Mouse (Mus musculus): ENCODE measurements around the gene Smyd4. TPM values are rescaled to one million over a fixed set of nuclear protein-coding genes. Genes with fewer than 3 reads are reported as not detected.

Smyd4 gene
- polyA plus RNA-seq, 1 experiment from 2014 or later = 6.4 TPM

- Histone ChIP-seq H3K4me1 (ENCODE audit: insufficient read depth, low read depth, low read length) (peaks cover 8% of the 10 kb centered on the region; the same call in 1 of the 2 replicates), H3K4me3 (ENCODE audit: low read depth, low read length) (no peak overlapping the region), H3K27me3 (replicated peaks; ENCODE audit: insufficient read depth, low read length) (no peaks in the 10 kb centered on the region), H3K9me3 (ENCODE audit: low read length) (no peaks in the 10 kb centered on the region), H3K4me2 (replicated peaks; ENCODE audit: low read depth, low read length) (no peak overlapping the region), H3K9ac (replicated peaks; ENCODE audit: low read depth) (no peak overlapping the region), H3K27ac (ENCODE audit: low read length) (no peak overlapping the region), H3K36me3 (ENCODE audit: insufficient read depth, low read length) (peaks cover 17% of the 10 kb centered on the region)
- 67% methylated on average over 7 of the region's 7 CpGs for whole genome bisulfite sequencing
- TF ChIP-seq EP300 (IDR thresholded peaks at IDR 0.05) (no peak), CTCF (IDR thresholded peaks at IDR 0.05) (no peak)
- DNase-seq (ENCODE audit: low spot score) (no peak), ATAC-seq (no peak)
Observed at GRCm38 (mm10) chr11:75449695-75450094, 101.5 kb downstream of the Smyd4 start.

GRCm38 (mm10) chr11:75450304-75450908 lies 102.2 kb downstream of the Smyd4 start:
- peak; percentile 53 for ATAC-seq
- H3K9me3 ChIP-seq (ENCODE audit: low read length) = no peaks in the 10 kb centered on the region
- peak; percentile 73 for DNase-seq (ENCODE audit: low spot score)
- H3K4me2 ChIP-seq (replicated peaks; ENCODE audit: low read depth, low read length) = 0 out of 2 replicates have a peak overlapping the region, but pooled peaks have one; percentile 27
- H3K27me3 ChIP-seq (replicated peaks; ENCODE audit: insufficient read depth, low read length) = no peaks in the 10 kb centered on the region
- H3K9ac ChIP-seq (replicated peaks; ENCODE audit: low read depth) = no peak overlapping the region
- WGBS = 60% methylated on average over 8 of the region's 8 CpGs
- TF ChIP-seq EP300 (IDR thresholded peaks at IDR 0.05) (peak; percentile 68), CTCF (IDR thresholded peaks at IDR 0.05) (no peak)
- H3K4me1 ChIP-seq (ENCODE audit: insufficient read depth, low read depth, low read length) = peaks cover 11% of the 10 kb centered on the region; the same call in 1 of the 2 replicates
- peaks cover 13% of the 10 kb centered on the region for H3K36me3 ChIP-seq (ENCODE audit: insufficient read depth, low read length)
- H3K4me3 ChIP-seq (ENCODE audit: low read depth, low read length) = no peak overlapping the region
- H3K27ac ChIP-seq (ENCODE audit: low read length) = peak overlapping the region; percentile 3; the same call in 1 of the 2 replicates

GRCm38 (mm10) chr11:75450936-75451335 lies 102.7 kb downstream of the Smyd4 start:
- Histone ChIP-seq H3K4me2 (replicated peaks; ENCODE audit: low read depth, low read length) (0 out of 2 replicates have a peak overlapping the region, but pooled peaks have one; percentile 27), H3K36me3 (ENCODE audit: insufficient read depth, low read length) (peaks cover 8% of the 10 kb centered on the region), H3K4me3 (ENCODE audit: low read depth, low read length) (no peak overlapping the region), H3K4me1 (ENCODE audit: insufficient read depth, low read depth, low read length) (peaks cover 11% of the 10 kb centered on the region; the same call in 1 of the 2 replicates), H3K27me3 (replicated peaks; ENCODE audit: insufficient read depth, low read length) (no peaks in the 10 kb centered on the region), H3K9ac (replicated peaks; ENCODE audit: low read depth) (no peak overlapping the region), H3K27ac (ENCODE audit: low read length) (peak overlapping the region; percentile 32; the same call in 1 of the 2 replicates), H3K9me3 (ENCODE audit: low read length) (no peaks in the 10 kb centered on the region)
- no peak for DNase-seq (ENCODE audit: low spot score)
- TF ChIP-seq CTCF (IDR thresholded peaks at IDR 0.05) = no peak
- no peak for TF ChIP-seq EP300 (IDR thresholded peaks at IDR 0.05)
- 77% methylated on average over 15 of the region's 15 CpGs for WGBS
- ATAC-seq = no peak

- Histone ChIP-seq H3K36me3 (ENCODE audit: insufficient read depth, low read length) (peaks cover 6% of the 10 kb centered on the region; the same call in 1 of the 2 replicates), H3K27ac (ENCODE audit: low read length) (no peak overlapping the region), H3K4me1 (ENCODE audit: insufficient read depth, low read depth, low read length) (peaks cover 11% of the 10 kb centered on the region; the same call in 1 of the 2 replicates), H3K4me3 (ENCODE audit: low read depth, low read length) (no peak overlapping the region), H3K27me3 (replicated peaks; ENCODE audit: insufficient read depth, low read length) (no peaks in the 10 kb centered on the region), H3K4me2 (replicated peaks; ENCODE audit: low read depth, low read length) (no peak overlapping the region), H3K9ac (replicated peaks; ENCODE audit: low read depth) (no peak overlapping the region), H3K9me3 (ENCODE audit: low read length) (no peaks in the 10 kb centered on the region)
- ATAC-seq (no peak), DNase-seq (ENCODE audit: low spot score) (no peak)
- 90% methylated on average over 8 of the region's 8 CpGs for WGBS
- TF ChIP-seq CTCF (IDR thresholded peaks at IDR 0.05) (no peak), EP300 (IDR thresholded peaks at IDR 0.05) (no peak)
Observed at GRCm38 (mm10) chr11:75452081-75452480, 103.8 kb downstream of the Smyd4 start.

- Histone ChIP-seq H3K4me3 (ENCODE audit: low read depth, low read length) (no peak overlapping the region), H3K4me2 (replicated peaks; ENCODE audit: low read depth, low read length) (peak overlapping the region; percentile 94), H3K27ac (ENCODE audit: low read length) (no peak overlapping the region), H3K4me1 (ENCODE audit: insufficient read depth, low read depth, low read length) (peaks cover 11% of the 10 kb centered on the region; the same call in 1 of the 2 replicates), H3K36me3 (ENCODE audit: insufficient read depth, low read length) (peaks cover 5% of the 10 kb centered on the region; the same call in 1 of the 2 replicates), H3K27me3 (replicated peaks; ENCODE audit: insufficient read depth, low read length) (no peaks in the 10 kb centered on the region), H3K9me3 (ENCODE audit: low read length) (no peaks in the 10 kb centered on the region), H3K9ac (replicated peaks; ENCODE audit: low read depth) (no peak overlapping the region)
- no peak for DNase-seq (ENCODE audit: low spot score)
- TF ChIP-seq EP300 (IDR thresholded peaks at IDR 0.05) = no peak
- no peak for TF ChIP-seq CTCF (IDR thresholded peaks at IDR 0.05)
- ATAC-seq = no peak
- 93% methylated on average over 31 of the region's 31 CpGs for WGBS
Observed at GRCm38 (mm10) chr11:75452812-75453557, 104.8 kb downstream of the Smyd4 start.

Data from lung, postnatal 0 days (tissue).